Mouse (Mus musculus) brain, embryonic 14.5 days (tissue): ENCODE results near the gene Neurl1a.

ENCODE experiments used
- CTCF ChIP-seq: fragments of 200-500 bp; IDR thresholded peaks from 2 replicates; pipeline ENCODE4 v1.5.1; 2012; ENCODE audit warnings: inconsistent platforms, mild to moderate bottlenecking, moderate library complexity, borderline replicate concordance; ENCODE audit not compliant: insufficient read depth, insufficient read length; ENCODE audit errors: extremely low read depth
- POLR2A ChIP-seq: fragments of 200-500 bp; IDR thresholded peaks from 2 replicates; pipeline ENCODE4 v1.6.1; 2012; ENCODE audit warnings: mild to moderate bottlenecking, inconsistent platforms, borderline replicate concordance; ENCODE audit not compliant: poor library complexity, insufficient read depth, insufficient read length, severe bottlenecking; ENCODE audit errors: extremely low read depth

- TF ChIP-seq CTCF (no peak), POLR2A (no peak)
Observed at GRCm38 (mm10) chr19:47198671-47199350, 20.2 kb downstream of the Neurl1a start.
